Mouse (Mus musculus) ES-Bruce4 (cell line): ENCODE results near the gene Ttc39a.

Experiments used
- CTCF ChIP-seq: IDR thresholded peaks from one replicate; pipeline ENCODE4 v1.8.1; 2011; ENCODE audit warnings: low read depth, low read length
- EP300 ChIP-seq: IDR thresholded peaks from 2 replicates; pipeline ENCODE4 v1.6.1; 2011; ENCODE audit warnings: low read depth, low read length; ENCODE audit not compliant: insufficient read depth
- POLR2A ChIP-seq: IDR thresholded peaks from one replicate; pipeline ENCODE4 v1.8.1; 2011; ENCODE audit warnings: low read length; ENCODE audit not compliant: insufficient read depth

DNA sequence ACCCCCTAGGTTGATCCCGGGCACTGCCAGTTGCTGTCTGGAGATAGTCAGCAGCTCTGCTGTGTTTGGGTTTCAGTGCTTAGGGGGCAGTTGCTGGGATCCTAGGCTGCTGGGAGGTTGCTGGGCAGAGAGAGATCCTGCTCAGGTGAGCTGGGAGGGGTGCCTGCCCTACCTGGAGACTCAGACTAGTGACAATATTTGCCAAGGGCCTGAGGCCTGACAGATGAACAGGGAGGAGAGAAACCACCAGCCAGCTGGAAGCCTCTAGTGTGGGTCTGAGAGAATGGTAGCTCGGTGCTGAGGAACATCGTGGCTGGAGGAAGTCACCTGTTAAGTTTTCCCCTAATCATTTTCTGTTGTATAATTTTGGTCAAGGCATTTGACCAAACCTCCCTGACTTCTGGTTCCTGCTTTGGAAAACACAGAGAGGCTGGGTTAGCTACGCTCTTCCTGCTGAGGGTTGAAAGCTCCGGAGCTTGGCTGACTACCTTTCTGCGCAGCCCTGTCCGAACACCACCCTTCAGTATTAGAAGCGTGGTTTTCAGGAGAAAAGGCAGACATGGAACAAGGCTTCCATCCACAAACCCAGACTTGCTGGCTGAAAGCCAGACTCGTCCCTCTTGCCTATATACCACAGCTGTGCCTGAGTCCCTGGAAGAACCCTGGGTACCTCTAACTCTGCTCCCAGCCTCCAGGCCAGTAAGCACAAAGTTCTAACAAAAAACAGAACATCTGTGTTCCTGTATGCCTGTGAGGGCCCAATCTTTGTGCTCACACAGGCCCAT, 1.5 kb downstream of the Ttc39a start:
- TF ChIP-seq EP300 (no peak), POLR2A (no peak), CTCF (no peak)
